Mouse (Mus musculus): Measurements from ENCODE around the gene Gm5592.
"Not testable (repeated sequence)": the region's sequence is repeated elsewhere in the genome, so short reads cannot be mapped to it uniquely, and the experiment has no call there.

Gm5592 gene

DNA sequence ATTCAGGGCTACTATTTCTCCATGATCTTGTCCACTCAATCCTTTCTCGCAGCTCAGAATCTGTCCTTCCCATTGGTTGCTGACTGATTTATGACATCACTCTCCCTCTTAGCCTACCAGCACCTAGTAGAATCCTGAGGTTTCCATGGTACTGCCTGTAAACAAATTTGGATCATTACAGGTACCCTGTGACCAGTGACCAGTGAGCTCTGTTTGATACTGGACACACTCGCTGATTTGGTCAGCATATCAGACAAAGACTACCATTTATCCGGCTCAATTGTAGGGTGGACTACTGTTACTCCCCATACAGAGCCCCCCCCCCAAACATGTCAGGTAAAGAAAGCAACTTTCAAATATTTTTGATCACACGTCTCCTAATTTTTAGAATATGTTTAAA lies at the start of gene Gm5592:
Gene Gm5592, plus strand, starts transcription at position 301 of the 400 bp plus-strand sequence.
- DNase-seq (ENCODE audit: low spot score), result not testable (repeated sequence)

- not testable (repeated sequence) for DNase-seq (ENCODE audit: low spot score)
Measured at GRCm38 (mm10) chr7:41155806-41156205, 2.2 kb downstream of the Gm5592 start.

GRCm38 (mm10) chr7:41157879-41158278 lies 4.2 kb downstream of the Gm5592 start:
- DNase-seq (ENCODE audit: low spot score), result not testable (repeated sequence)

GRCm38 (mm10) chr7:41158562-41158961 lies 4.9 kb downstream of the Gm5592 start:
- DNase-seq (ENCODE audit: low spot score), result not testable (repeated sequence)

- DNase-seq (ENCODE audit: low spot score), result no peak
Measured at GRCm38 (mm10) chr7:41193671-41194070, 40.0 kb downstream of the Gm5592 start.
